Mouse (Mus musculus): ENCODE measurements at regions not wholly inside any gene's neighbourhood (a gene's known extent, or its start where the extent isn't known, plus 50 kb on each side); places are given as distances from the start of the nearest gene placed in this dataset.

DNA sequence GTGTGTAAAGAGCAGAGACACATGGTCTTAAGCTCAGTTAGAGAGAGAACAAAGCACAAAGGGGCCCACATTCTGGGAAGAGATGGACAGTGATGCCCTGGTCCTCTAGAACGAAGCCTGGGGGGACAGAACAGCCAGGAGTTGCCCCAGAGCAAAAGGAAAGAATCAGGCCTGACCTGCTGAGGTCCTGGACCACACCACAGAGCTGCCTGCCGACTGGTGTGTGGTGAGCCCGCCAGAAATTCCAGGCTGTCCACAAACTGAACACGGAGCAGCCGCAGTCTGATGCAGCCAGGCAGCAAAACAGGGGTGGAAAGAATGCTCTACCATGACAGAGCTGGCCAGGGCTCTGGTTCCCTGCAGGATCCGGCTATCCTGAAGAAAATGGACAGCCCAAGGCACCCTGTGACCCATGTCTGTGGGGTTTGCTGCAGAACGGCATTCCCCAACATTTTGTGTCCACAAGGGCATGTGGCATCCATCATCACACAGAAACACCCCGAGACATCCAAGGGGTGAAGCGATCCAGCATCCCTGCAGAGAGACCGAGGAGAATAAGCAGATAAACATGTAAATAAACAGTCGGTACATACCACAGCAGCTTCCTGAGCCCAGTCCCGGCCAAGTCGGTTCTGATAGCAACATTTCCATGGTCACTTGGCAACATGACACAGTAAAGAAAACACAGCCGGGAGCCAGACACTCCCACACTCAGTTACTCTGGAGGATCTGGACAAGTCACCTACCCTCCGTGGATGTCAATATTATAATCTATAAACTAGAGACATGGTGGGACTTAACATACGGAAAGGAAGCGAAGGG lies 65.3 kb upstream of the Pomp start:
- Histone ChIP-seq H3K9ac (ENCODE audit: control insufficient read depth, low read depth, low read length, poor library complexity, severe bottlenecking) (no peak overlapping the region), H3K4me1 (ENCODE audit: control insufficient read depth in 1 of 2, insufficient read depth in 2 of 2, low read length in 2 of 2) (no peaks in the 10 kb centered on the region), H3K27ac (ENCODE audit: control insufficient read depth, low read depth, low read length) (no peak overlapping the region), H3K9me3 (replicated peaks; ENCODE audit: insufficient read depth, low read length) (no peaks in the 10 kb centered on the region), H3K4me3 (ENCODE audit: control insufficient read depth in 1 of 2, insufficient read depth in 1 of 2, low read depth in 2 of 2, low read length in 2 of 2) (no peak overlapping the region), H3K79me2 (ENCODE audit: control insufficient read depth, insufficient read depth, low read length, poor library complexity) (no peaks in the 10 kb centered on the region), H3K36me3 (ENCODE audit: control insufficient read depth in 1 of 2, insufficient read depth in 2 of 2, low read length in 2 of 2) (no peaks in the 10 kb centered on the region), H3K27me3 (ENCODE audit: control insufficient read depth in 1 of 2, insufficient read depth in 2 of 2, low read length in 2 of 2) (no peaks in the 10 kb centered on the region)
- TF ChIP-seq UBTF (IDR thresholded peaks at IDR 0.05; ENCODE audit: borderline replicate concordance, insufficient read depth, low read depth, low read length) = no peak
- TF ChIP-seq KAT2A (conservative IDR thresholded peaks at IDR 0.05; ENCODE audit: low read depth, low read length) = no peak
- no peak for TF ChIP-seq MEF2A (IDR thresholded peaks at IDR 0.05; ENCODE audit: extremely low read depth, insufficient replicate concordance, low read depth, low read length, poor library complexity, severe bottlenecking)
- no peak for TF ChIP-seq MXI1 (IDR thresholded peaks at IDR 0.05; ENCODE audit: low read depth, low read length)
- no peak for DNase-seq (ENCODE audit: low read depth, low spot score)

- H3K4me1 ChIP-seq (ENCODE audit: control insufficient read depth in 1 of 2, insufficient read depth in 2 of 2, low read length in 2 of 2) = no peaks in the 10 kb centered on the region
- H3K27ac ChIP-seq (ENCODE audit: control insufficient read depth, low read depth, low read length) = no peak overlapping the region
- TF ChIP-seq UBTF (IDR thresholded peaks at IDR 0.05; ENCODE audit: borderline replicate concordance, insufficient read depth, low read depth, low read length) (no peak), GATA1 (IDR thresholded peaks at IDR 0.05; ENCODE audit: low read depth, low read length) (0 out of 2 replicates have a peak, but pooled peaks have one; percentile 4), CHD2 (IDR thresholded peaks at IDR 0.05; ENCODE audit: low read length) (no peak), EP300 (IDR thresholded peaks at IDR 0.05; ENCODE audit: low read depth in 1 of 2, low read length in 2 of 2) (peak in 1 of 2 experiments; percentile 37; a peak in 1 of 4 replicates), MAFK (IDR thresholded peaks at IDR 0.05; ENCODE audit: borderline replicate concordance, low read depth, low read length) (no peak)
- H3K9ac ChIP-seq (ENCODE audit: control insufficient read depth, low read depth, low read length, poor library complexity, severe bottlenecking) = no peak overlapping the region
- no peak overlapping the region for H3K4me3 ChIP-seq (ENCODE audit: control insufficient read depth in 1 of 2, insufficient read depth in 1 of 2, low read depth in 2 of 2, low read length in 2 of 2)
- no peaks in the 10 kb centered on the region for H3K36me3 ChIP-seq (ENCODE audit: control insufficient read depth in 1 of 2, insufficient read depth in 2 of 2, low read length in 2 of 2)
- peak; percentile 35 for DNase-seq (ENCODE audit: low read depth, low spot score)
- H3K79me2 ChIP-seq (ENCODE audit: control insufficient read depth, insufficient read depth, low read length, poor library complexity) = no peaks in the 10 kb centered on the region
- H3K9me3 ChIP-seq (replicated peaks; ENCODE audit: insufficient read depth, low read length) = no peaks in the 10 kb centered on the region
- H3K27me3 ChIP-seq (ENCODE audit: control insufficient read depth in 1 of 2, insufficient read depth in 2 of 2, low read length in 2 of 2) = no peaks in the 10 kb centered on the region
Measured at GRCm38 (mm10) chr5:147793059-147793458, 67.2 kb upstream of the Pomp start.

- DNase-seq (ENCODE audit: low read depth, low spot score) = no peak
- Histone ChIP-seq H3K36me3 (ENCODE audit: control insufficient read depth in 1 of 2, insufficient read depth in 2 of 2, low read length in 2 of 2) (no peaks in the 10 kb centered on the region), H3K27ac (ENCODE audit: control insufficient read depth, low read depth, low read length) (no peak overlapping the region), H3K9ac (ENCODE audit: control insufficient read depth, low read depth, low read length, poor library complexity, severe bottlenecking) (no peak overlapping the region), H3K79me2 (ENCODE audit: control insufficient read depth, insufficient read depth, low read length, poor library complexity) (no peaks in the 10 kb centered on the region), H3K4me3 (ENCODE audit: control insufficient read depth in 1 of 2, insufficient read depth in 1 of 2, low read depth in 2 of 2, low read length in 2 of 2) (no peak overlapping the region), H3K27me3 (ENCODE audit: control insufficient read depth in 1 of 2, insufficient read depth in 2 of 2, low read length in 2 of 2) (no peaks in the 10 kb centered on the region), H3K9me3 (replicated peaks; ENCODE audit: insufficient read depth, low read length) (no peaks in the 10 kb centered on the region), H3K4me1 (ENCODE audit: control insufficient read depth in 1 of 2, insufficient read depth in 2 of 2, low read length in 2 of 2) (no peaks in the 10 kb centered on the region)
- TF ChIP-seq ETS1 (IDR thresholded peaks at IDR 0.05; ENCODE audit: low read depth, low read length) (no peak), CHD2 (IDR thresholded peaks at IDR 0.05; ENCODE audit: low read length) (no peak), RCOR1 (IDR thresholded peaks at IDR 0.05; ENCODE audit: low read depth, low read length) (no peak)
Measured at GRCm38 (mm10) chr5:147792638-147793037, 66.8 kb upstream of the Flt1 start.

Measured in MEL (cell line).